Mouse (Mus musculus) cerebellum, adult 2 months (tissue): Measurements from ENCODE around the gene Tnfsfm13. TPM values are rescaled to one million over a fixed set of nuclear protein-coding genes. Genes with fewer than 3 reads are reported as not detected.
A peak's percentile ranks its signal among the peaks of the same experiment; 100 is the strongest.

Experiments used
- DNase-seq, 2 experiments: peaks; one replicate each; pipeline ENCODE4 v3.0.0; 2021
- H3K27ac ChIP-seq: fragments of 200-500 bp; 2 replicates; pipeline ENCODE4 v1.5.1; 2012; ENCODE audit warnings: low read length, control low read depth, inconsistent platforms; ENCODE audit not compliant: insufficient read depth
- H3K27me3 ChIP-seq: fragments of 200-500 bp; 2 replicates; pipeline ENCODE4 v1.6.1; 2012; ENCODE audit warnings: inconsistent platforms, mild to moderate bottlenecking, low read length, moderate library complexity; ENCODE audit not compliant: control insufficient read depth, insufficient read depth
- H3K4me1 ChIP-seq: fragments of 200-500 bp; 2 replicates; pipeline ENCODE4 v1.6.1; 2011; ENCODE audit warnings: low read length; ENCODE audit not compliant: control insufficient read depth, insufficient read depth
- H3K4me3 ChIP-seq: fragments of 200-500 bp; replicated peaks from 2 replicates; pipeline ENCODE3; 2011; ENCODE audit warnings: mild to moderate bottlenecking, low read depth, low read length, control low read depth; ENCODE audit not compliant: insufficient read depth
- CTCF ChIP-seq: fragments of 200-500 bp; IDR thresholded peaks from 2 replicates; pipeline ENCODE4 v1.5.1; 2011; ENCODE audit warnings: low read depth, mild to moderate bottlenecking, control low read depth, low read length, moderate library complexity, borderline replicate concordance; ENCODE audit not compliant: insufficient read depth
- POLR2A ChIP-seq: fragments of 200-500 bp; IDR thresholded peaks from 2 replicates; pipeline ENCODE4 v1.6.1; 2011; ENCODE audit warnings: low read length, control low read depth, borderline replicate concordance; ENCODE audit not compliant: insufficient read depth
- WGBS: fragments of 180-500 bp; shearing (Covaris S2); methylation state at CpG from one replicate; pipeline ENCODE4 v1.1.7; 2018; 5-methylcytosine and 5-hydroxymethylcytosine counted together
- polyA plus RNA-seq: library from polyadenylated mRNA; depleted of rRNA; stranded (reverse); fragments of >200 nt; gene quantifications from 2 replicates; pipeline ENCODE4 v1.2.3, GENCODE M21; 2012

Tnfsfm13 gene
- polyA plus RNA-seq, 1 experiment: 3.3 TPM

- Histone ChIP-seq H3K27ac (peak within 1 kb of the TSS; percentile 93), H3K27me3 (no peaks in the 10 kb centered on the region), H3K4me1 (0 out of 2 replicates have a peak, but pooled peaks cover 3% of the 10 kb centered on the region), H3K4me3 (peak within 1 kb of the TSS; percentile 85)
- TF ChIP-seq CTCF (peak; percentile 18; the same call in 1 of the 2 replicates), POLR2A (peak; percentile 74; the same call in 1 of the 2 replicates)
- under 1% methylated on average over 48 of the region's 48 CpGs for WGBS
- peak; percentile 94 to 97 for DNase-seq
Observed at GRCm38 (mm10) chr11:69662213-69662966, 33.5 kb downstream of the Tnfsfm13 start, which contains the start of gene Mpdu1. TSS of gene Mpdu1 (minus strand) at chr11:69662642.

DNA sequence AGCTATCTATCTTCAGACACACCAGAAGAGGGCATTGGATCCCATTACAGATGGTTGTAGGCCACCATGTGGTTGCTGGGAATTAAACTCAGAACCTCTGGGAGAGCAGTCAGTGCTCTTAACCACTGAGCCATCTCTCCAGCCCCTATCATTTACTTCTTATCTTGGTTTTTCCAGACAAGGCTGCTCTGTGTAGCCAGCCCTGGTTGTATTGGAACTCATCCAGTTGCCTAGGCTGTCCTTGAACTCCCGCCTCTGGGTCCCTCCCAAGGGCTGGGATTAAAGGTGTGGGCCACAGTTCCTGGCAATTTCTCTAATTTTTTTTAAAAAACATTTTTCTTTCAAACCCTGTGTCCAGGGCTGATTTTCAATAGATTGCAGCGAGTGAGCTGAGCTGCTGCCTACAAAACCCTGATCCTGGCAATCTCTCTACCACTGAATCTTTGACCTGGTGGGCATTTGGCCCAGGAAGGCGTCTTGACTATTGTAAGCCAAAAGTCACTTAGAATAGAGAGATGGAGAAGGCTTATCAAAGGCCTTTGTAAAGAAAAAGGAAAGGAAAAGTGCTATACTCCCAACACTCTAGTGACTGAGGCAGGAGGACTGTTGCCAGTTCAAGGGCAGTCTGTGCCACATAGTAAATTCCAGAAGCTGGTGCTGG is 34.5 kb downstream of the Tnfsfm13 start:
- 34% methylated on average over 3 of the region's 3 CpGs for WGBS
- TF ChIP-seq POLR2A: no peak
- no peak for TF ChIP-seq CTCF
- no peak for DNase-seq
- Histone ChIP-seq H3K27ac (no peak overlapping the region), H3K4me3 (peak overlapping the region; percentile 85), H3K27me3 (no peaks in the 10 kb centered on the region), H3K4me1 (0 out of 2 replicates have a peak, but pooled peaks cover 3% of the 10 kb centered on the region)

GRCm38 (mm10) chr11:69657462-69657881 is 38.4 kb downstream of the Tnfsfm13 start:
- no peak overlapping the region for H3K4me3 ChIP-seq
- no peaks in the 10 kb centered on the region for H3K27me3 ChIP-seq
- 79% methylated on average over 15 of the region's 15 CpGs for WGBS
- no peak for DNase-seq
- H3K27ac ChIP-seq: no peak overlapping the region
- TF ChIP-seq POLR2A (no peak), CTCF (no peak)
- H3K4me1 ChIP-seq: 0 out of 2 replicates have a peak, but pooled peaks cover 5% of the 10 kb centered on the region

DNA sequence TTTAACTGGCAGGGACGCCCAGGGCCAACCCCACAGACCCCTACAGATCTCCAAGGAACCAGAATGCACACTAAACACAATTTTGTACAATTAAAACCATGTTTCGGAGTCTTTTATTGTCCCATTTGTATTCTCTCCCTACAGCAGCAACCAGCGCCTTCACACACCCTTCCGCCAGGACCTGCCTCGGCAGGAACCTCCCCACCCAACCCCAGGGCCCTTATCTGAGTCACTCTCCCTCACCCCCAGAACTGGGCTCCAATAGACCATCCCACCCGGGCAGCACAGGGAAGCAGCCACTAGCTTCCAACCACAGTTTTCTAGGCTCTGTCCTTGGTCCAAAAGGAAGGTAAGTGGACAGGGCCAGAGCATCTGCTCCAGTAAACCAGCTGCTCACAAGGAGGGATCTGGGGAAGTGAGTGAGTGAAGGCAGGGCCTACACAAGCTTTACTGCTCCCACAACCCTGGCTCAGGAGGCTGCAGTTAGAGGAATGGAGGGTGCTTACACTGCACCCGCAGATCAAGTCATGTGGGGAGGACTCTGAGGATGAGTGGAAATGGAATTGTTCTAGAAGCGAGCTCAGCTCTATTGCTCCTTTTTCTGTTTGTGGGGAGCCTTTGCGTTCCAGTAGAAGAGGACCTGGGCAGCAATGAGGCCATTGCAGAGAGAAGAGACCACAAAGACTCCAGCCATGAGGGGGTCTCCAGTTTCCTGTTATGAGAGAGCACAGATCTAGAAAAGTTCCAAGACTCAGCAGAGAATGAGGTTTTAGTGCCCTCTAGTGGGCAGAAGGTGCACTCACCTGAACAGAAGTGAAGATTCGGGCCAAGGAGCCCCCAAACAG is 39.1 kb downstream of the Tnfsfm13 start:
- H3K27me3 ChIP-seq: no peaks in the 10 kb centered on the region
- peak; percentile 41 to 62 for DNase-seq
- H3K4me3 ChIP-seq: no peak overlapping the region
- 76% methylated on average over 10 of the region's 10 CpGs for WGBS
- H3K4me1 ChIP-seq: 0 out of 2 replicates have a peak, but pooled peaks cover 5% of the 10 kb centered on the region
- no peak overlapping the region for H3K27ac ChIP-seq
- TF ChIP-seq POLR2A (no peak), CTCF (peak; percentile 74)

GRCm38 (mm10) chr11:69656065-69656455 is 39.8 kb downstream of the Tnfsfm13 start:
- H3K27me3 ChIP-seq: no peaks in the 10 kb centered on the region
- no peak for DNase-seq
- H3K27ac ChIP-seq: no peak overlapping the region
- H3K4me3 ChIP-seq: no peak overlapping the region
- WGBS: 67% methylated on average over 5 of the region's 5 CpGs
- H3K4me1 ChIP-seq: 0 out of 2 replicates have a peak, but pooled peaks cover 5% of the 10 kb centered on the region
- no peak for TF ChIP-seq POLR2A
- TF ChIP-seq CTCF: no peak

DNA sequence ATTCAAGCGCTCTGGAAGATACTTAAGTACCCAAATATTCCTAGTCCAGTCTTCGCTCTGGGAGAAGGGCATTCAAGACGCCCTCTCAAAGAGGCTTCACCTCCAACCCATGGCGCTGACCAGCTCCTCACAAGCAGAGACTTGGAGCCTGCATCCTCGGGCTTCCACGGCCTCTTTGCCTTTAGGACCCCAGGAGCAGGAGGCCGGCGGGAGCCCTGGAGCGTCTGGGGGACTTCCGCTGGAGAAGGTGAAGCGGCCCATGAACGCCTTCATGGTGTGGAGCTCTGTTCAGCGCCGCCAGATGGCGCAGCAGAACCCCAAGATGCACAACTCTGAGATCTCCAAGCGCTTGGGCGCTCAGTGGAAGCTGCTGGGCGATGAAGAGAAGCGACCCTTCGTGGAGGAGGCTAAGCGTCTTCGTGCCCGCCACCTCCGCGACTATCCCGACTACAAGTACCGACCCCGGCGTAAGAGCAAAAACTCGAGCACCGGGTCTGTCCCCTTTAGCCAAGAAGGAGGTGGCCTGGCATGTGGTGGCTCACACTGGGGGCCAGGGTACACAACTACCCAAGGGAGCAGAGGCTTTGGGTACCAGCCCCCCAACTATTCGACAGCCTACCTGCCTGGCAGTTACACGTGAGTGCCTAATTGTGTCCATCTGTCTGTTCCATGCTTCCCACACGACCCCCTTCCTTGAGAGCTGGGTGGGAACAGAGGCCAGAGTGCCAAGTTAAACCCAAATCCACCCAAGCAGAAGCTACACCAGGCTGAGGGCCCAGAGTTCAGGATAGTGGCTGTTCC is 40.4 kb downstream of the Tnfsfm13 start, which contains the start of gene Sox15:
Gene Sox15 (plus strand): TSS at position 51 of the 801 bp plus-strand sequence.
- peak within 1 kb of the TSS; percentile 16 for H3K4me3 ChIP-seq
- TF ChIP-seq POLR2A: no peak
- peak; percentile 81 for TF ChIP-seq CTCF
- 0 out of 2 replicates have a peak, but pooled peaks cover 5% of the 10 kb centered on the region for H3K4me1 ChIP-seq
- WGBS: 16% methylated on average over 34 of the region's 34 CpGs
- H3K27me3 ChIP-seq: no peaks in the 10 kb centered on the region
- DNase-seq: peak; percentile 69 to 79
- no peak within 1 kb of the TSS for H3K27ac ChIP-seq
